Mouse (Mus musculus) liver, embryonic 13.5 days (tissue): Measurements from ENCODE around the gene Ccdc148. TPM values are rescaled to one million over a fixed set of nuclear protein-coding genes. Genes with fewer than 3 reads are reported as not detected.

ENCODE experiments used
- ATAC-seq: fragments of 200-750 bp; cut with Nextera tagmentation; 2 replicates; pipeline ENCODE4 v1.8.0; 2017; ENCODE audit warnings: low read depth, mild to moderate bottlenecking, moderate number of reproducible peaks, moderate library complexity
- DNase-seq: peaks from one replicate; pipeline ENCODE4 v3.0.0; 2022
- H3K27ac ChIP-seq: fragments of 300-500 bp; sonication (generic); 2 replicates; pipeline ENCODE4 v1.5.1; 2015; ENCODE audit warnings: moderate library complexity, mild to moderate bottlenecking, inconsistent platforms
- H3K27me3 ChIP-seq: fragments of 300-500 bp; sonication (generic); 2 replicates; pipeline ENCODE4 v1.6.1; 2015; ENCODE audit warnings: mild to moderate bottlenecking, inconsistent platforms
- H3K36me3 ChIP-seq: fragments of 300-500 bp; sonication (generic); 2 replicates; pipeline ENCODE4 v1.6.1; 2015; ENCODE audit warnings: mild to moderate bottlenecking, inconsistent platforms
- H3K4me1 ChIP-seq: fragments of 300-500 bp; sonication (generic); replicated peaks from 2 replicates; pipeline ENCODE4 v1.6.1; 2015; ENCODE audit warnings: inconsistent platforms
- H3K4me2 ChIP-seq: fragments of 300-500 bp; sonication (generic); 2 replicates; pipeline ENCODE4 v1.6.1; 2015; ENCODE audit warnings: inconsistent platforms, mild to moderate bottlenecking, moderate library complexity
- H3K4me3 ChIP-seq: fragments of 300-500 bp; sonication (generic); replicated peaks from 2 replicates; pipeline ENCODE4 v1.5.1; 2015; ENCODE audit warnings: mild to moderate bottlenecking, inconsistent platforms
- H3K9ac ChIP-seq: fragments of 300-500 bp; sonication (generic); 2 replicates; pipeline ENCODE4 v1.6.1; 2015; ENCODE audit warnings: mild to moderate bottlenecking, inconsistent platforms
- H3K9me3 ChIP-seq: fragments of 300-500 bp; sonication (generic); replicated peaks from 2 replicates; pipeline ENCODE4 v1.6.1; 2016; ENCODE audit warnings: inconsistent platforms
- WGBS: fragments of 180-500 bp; shearing (Covaris S2); methylation state at CpG from one replicate; pipeline ENCODE4 v1.1.7; 2015; ENCODE audit not compliant: insufficient replicate concordance; 5-methylcytosine and 5-hydroxymethylcytosine counted together
- polyA plus RNA-seq: library from polyadenylated mRNA; unstranded; fragments of >200 nt; fragmentation: Nextera tagmentation; extraction: Ambion mirVana; gene quantifications from 2 replicates; pipeline ENCODE4 v1.2.1, GENCODE M21; 2015

Gene Ccdc148
- polyA plus RNA-seq, 1 experiment from 2014 or later = 0.25 TPM

- Histone ChIP-seq H3K9ac (peak overlapping the region; percentile 83), H3K9me3 (no peaks in the 10 kb centered on the region), H3K27ac (peak overlapping the region; percentile 64), H3K4me1 (peaks cover 34% of the 10 kb centered on the region), H3K27me3 (0 out of 2 replicates have a peak, but pooled peaks cover 8% of the 10 kb centered on the region), H3K4me3 (peak overlapping the region; percentile 80), H3K36me3 (no peaks in the 10 kb centered on the region), H3K4me2 (peak overlapping the region; percentile 91)
- DNase-seq = peak; percentile 4
- WGBS = 1% methylated on average over 42 of the region's 58 CpGs
- peak; percentile 37 for ATAC-seq
Measured at GRCm38 (mm10) chr2:59161021-59161440, 548 bp upstream of the Ccdc148 start.

GRCm38 (mm10) chr2:59159961-59160604, 400 bp downstream of the Ccdc148 start:
- Histone ChIP-seq H3K9me3 (no peaks in the 10 kb centered on the region), H3K36me3 (no peaks in the 10 kb centered on the region), H3K4me1 (peaks cover 34% of the 10 kb centered on the region), H3K4me2 (peak overlapping the region; percentile 91), H3K9ac (no peak overlapping the region), H3K4me3 (peak overlapping the region; percentile 80), H3K27ac (no peak overlapping the region), H3K27me3 (0 out of 2 replicates have a peak, but pooled peaks cover 8% of the 10 kb centered on the region)
- ATAC-seq (no peak), DNase-seq (no peak)
- under 1% methylated on average over 16 of the region's 16 CpGs for WGBS

- 31% methylated on average over 2 of the region's 2 CpGs for WGBS
- Histone ChIP-seq H3K36me3 (no peaks in the 10 kb centered on the region), H3K9ac (no peak overlapping the region), H3K27ac (no peak overlapping the region), H3K4me3 (no peak overlapping the region), H3K4me2 (no peak overlapping the region), H3K9me3 (no peaks in the 10 kb centered on the region), H3K27me3 (0 out of 2 replicates have a peak, but pooled peaks cover 8% of the 10 kb centered on the region), H3K4me1 (peaks cover 27% of the 10 kb centered on the region)
- ATAC-seq = no peak
- DNase-seq = no peak
Measured at GRCm38 (mm10) chr2:59158117-59158516, 2.4 kb downstream of the Ccdc148 start.

- Histone ChIP-seq H3K27ac (no peak overlapping the region), H3K27me3 (no peaks in the 10 kb centered on the region), H3K9ac (no peak overlapping the region), H3K4me2 (no peak overlapping the region), H3K9me3 (no peaks in the 10 kb centered on the region), H3K4me1 (peaks cover 7% of the 10 kb centered on the region), H3K4me3 (no peak overlapping the region), H3K36me3 (no peaks in the 10 kb centered on the region)
- ATAC-seq = no peak
- DNase-seq = no peak
Measured at GRCm38 (mm10) chr2:59155428-59155827, 5.1 kb downstream of the Ccdc148 start.

- no peaks in the 10 kb centered on the region for H3K36me3 ChIP-seq
- no peak overlapping the region for H3K9ac ChIP-seq
- H3K27me3 ChIP-seq = no peaks in the 10 kb centered on the region
- no peak overlapping the region for H3K27ac ChIP-seq
- no peak overlapping the region for H3K4me2 ChIP-seq
- H3K4me1 ChIP-seq = no peaks in the 10 kb centered on the region
- 69% methylated on average over 8 of the region's 8 CpGs for WGBS
- H3K9me3 ChIP-seq = no peaks in the 10 kb centered on the region
- H3K4me3 ChIP-seq = no peak overlapping the region
- DNase-seq (no peak), ATAC-seq (no peak)
Measured at GRCm38 (mm10) chr2:59131044-59131443, 29.4 kb downstream of the Ccdc148 start.

GRCm38 (mm10) chr2:59129821-59130220, 30.7 kb downstream of the Ccdc148 start:
- Histone ChIP-seq H3K27ac (no peak overlapping the region), H3K4me2 (no peak overlapping the region), H3K36me3 (no peaks in the 10 kb centered on the region), H3K9ac (no peak overlapping the region), H3K4me1 (no peaks in the 10 kb centered on the region), H3K27me3 (no peaks in the 10 kb centered on the region), H3K9me3 (no peaks in the 10 kb centered on the region), H3K4me3 (no peak overlapping the region)
- no peak for ATAC-seq
- no peak for DNase-seq
- 64% methylated on average over 8 of the region's 8 CpGs for WGBS

GRCm38 (mm10) chr2:59129023-59129422, 31.5 kb downstream of the Ccdc148 start:
- no peak overlapping the region for H3K4me2 ChIP-seq
- no peak overlapping the region for H3K4me3 ChIP-seq
- H3K9ac ChIP-seq = no peak overlapping the region
- no peaks in the 10 kb centered on the region for H3K4me1 ChIP-seq
- 38% methylated on average over 7 of the region's 7 CpGs for WGBS
- ATAC-seq (no peak), DNase-seq (no peak)
- no peaks in the 10 kb centered on the region for H3K27me3 ChIP-seq
- H3K36me3 ChIP-seq = no peaks in the 10 kb centered on the region
- H3K9me3 ChIP-seq = no peaks in the 10 kb centered on the region
- H3K27ac ChIP-seq = no peak overlapping the region

- Histone ChIP-seq H3K4me1 (no peaks in the 10 kb centered on the region), H3K9ac (no peak overlapping the region), H3K9me3 (no peaks in the 10 kb centered on the region), H3K36me3 (no peaks in the 10 kb centered on the region), H3K27ac (no peak overlapping the region), H3K27me3 (no peaks in the 10 kb centered on the region), H3K4me3 (no peak overlapping the region), H3K4me2 (no peak overlapping the region)
- DNase-seq (no peak), ATAC-seq (no peak)
- WGBS = 59% methylated on average over 5 of the region's 5 CpGs
Measured at GRCm38 (mm10) chr2:59055615-59056145, 104.8 kb downstream of the Ccdc148 start.

- Histone ChIP-seq H3K9me3 (no peaks in the 10 kb centered on the region), H3K4me1 (no peaks in the 10 kb centered on the region), H3K4me3 (no peak overlapping the region), H3K36me3 (no peaks in the 10 kb centered on the region), H3K9ac (no peak overlapping the region), H3K27ac (no peak overlapping the region), H3K4me2 (no peak overlapping the region), H3K27me3 (no peaks in the 10 kb centered on the region)
- no peak for DNase-seq
- no peak for ATAC-seq
- 62% methylated on average over 5 of the region's 5 CpGs for WGBS
Measured at GRCm38 (mm10) chr2:59054339-59054738, 106.1 kb downstream of the Ccdc148 start.

GRCm38 (mm10) chr2:59053461-59054039, 106.9 kb downstream of the Ccdc148 start:
- Histone ChIP-seq H3K9me3 (no peaks in the 10 kb centered on the region), H3K27ac (no peak overlapping the region), H3K36me3 (no peaks in the 10 kb centered on the region), H3K27me3 (no peaks in the 10 kb centered on the region), H3K4me1 (no peaks in the 10 kb centered on the region), H3K9ac (no peak overlapping the region), H3K4me2 (no peak overlapping the region), H3K4me3 (no peak overlapping the region)
- 53% methylated on average over 7 of the region's 7 CpGs for WGBS
- no peak for DNase-seq
- no peak for ATAC-seq

GRCm38 (mm10) chr2:59050245-59050824, 110.1 kb downstream of the Ccdc148 start:
- 65% methylated on average over 8 of the region's 8 CpGs for WGBS

More at GRCm38 (mm10) chr2:59050245-59050824, 110.1 kb downstream of the Ccdc148 start:
- Histone ChIP-seq H3K4me2 (no peak overlapping the region), H3K4me1 (no peaks in the 10 kb centered on the region), H3K9ac (no peak overlapping the region), H3K36me3 (no peaks in the 10 kb centered on the region), H3K4me3 (no peak overlapping the region), H3K9me3 (no peaks in the 10 kb centered on the region), H3K27ac (no peak overlapping the region), H3K27me3 (no peaks in the 10 kb centered on the region)
- ATAC-seq (no peak), DNase-seq (no peak)
